Mouse (Mus musculus) MN1 (cell line): Measurements from ENCODE around the gene Htatip2.
A peak's percentile ranks its signal among the peaks of the same experiment; 100 is the strongest.

Source experiments
- DNase-seq: peaks from one replicate; pipeline ENCODE4 v3.0.0-alpha.2; 2016; ENCODE audit warnings: low spot score

Gene Htatip2

DNA sequence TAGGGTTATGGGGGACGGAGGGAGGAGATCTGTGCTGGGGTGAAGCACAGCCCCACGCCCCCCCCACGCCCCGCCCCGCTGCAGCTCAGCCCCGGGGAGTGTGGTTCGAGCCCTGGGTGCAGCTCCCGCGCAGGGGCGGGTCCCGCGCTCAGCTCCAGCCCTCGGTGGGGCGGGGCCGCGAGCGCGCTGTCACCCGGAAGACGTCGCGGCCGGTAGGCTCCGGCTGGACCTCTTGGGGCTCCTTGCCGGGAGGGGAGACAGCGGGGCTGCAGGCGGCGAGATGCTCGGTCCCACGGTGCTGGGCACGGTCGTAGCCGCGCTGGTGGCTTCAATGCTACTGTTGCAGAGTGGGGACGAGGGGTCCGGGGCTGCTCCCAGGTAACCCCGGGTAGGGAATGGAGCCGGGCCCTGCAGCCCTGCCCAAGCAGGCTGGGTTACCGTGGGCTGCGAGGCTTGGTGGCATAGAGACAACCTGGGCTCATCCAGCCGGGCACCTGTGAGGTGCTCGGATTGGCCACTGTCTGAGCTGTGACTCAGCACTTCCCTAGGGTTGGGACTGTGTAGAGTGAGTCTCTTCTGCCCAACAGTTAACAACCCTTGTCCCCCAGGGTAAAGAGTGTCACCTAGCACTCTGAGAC is at the start of gene Htatip2:
Htatip2 (plus strand) TSS at position 182 of the 638 bp plus-strand sequence.
- no peak for DNase-seq

DNA sequence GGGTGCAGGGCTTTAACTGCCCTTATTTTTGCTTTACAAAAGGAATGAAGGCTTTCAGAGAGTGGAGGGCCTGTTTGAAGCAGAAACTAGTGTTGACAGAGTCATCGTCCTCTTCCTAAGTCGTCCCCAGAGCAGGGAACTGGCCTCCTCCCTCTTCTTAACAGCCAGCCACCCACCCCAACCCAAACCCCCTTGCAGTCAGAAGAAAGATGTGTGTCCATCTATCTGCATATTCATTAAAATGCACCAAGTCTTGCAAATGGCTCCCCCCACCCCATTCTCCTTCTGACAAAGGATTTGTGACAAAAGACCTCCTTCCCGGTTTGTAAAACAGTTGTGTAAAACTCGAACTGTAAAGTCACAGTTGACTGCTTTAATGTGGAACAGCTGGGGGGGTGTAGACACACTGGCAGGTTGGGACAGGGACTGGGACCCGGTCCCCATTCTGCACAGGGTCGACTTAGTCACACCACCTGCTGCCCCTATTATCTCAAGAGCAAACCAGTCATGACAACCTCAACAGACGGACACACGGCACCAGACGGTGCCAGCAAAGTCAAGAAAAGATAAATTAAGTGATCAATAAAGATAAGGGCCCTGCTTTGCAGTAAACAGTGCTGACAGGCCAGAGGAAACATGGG is 49.4 kb upstream of the Htatip2 start:
- no peak for DNase-seq

DNA sequence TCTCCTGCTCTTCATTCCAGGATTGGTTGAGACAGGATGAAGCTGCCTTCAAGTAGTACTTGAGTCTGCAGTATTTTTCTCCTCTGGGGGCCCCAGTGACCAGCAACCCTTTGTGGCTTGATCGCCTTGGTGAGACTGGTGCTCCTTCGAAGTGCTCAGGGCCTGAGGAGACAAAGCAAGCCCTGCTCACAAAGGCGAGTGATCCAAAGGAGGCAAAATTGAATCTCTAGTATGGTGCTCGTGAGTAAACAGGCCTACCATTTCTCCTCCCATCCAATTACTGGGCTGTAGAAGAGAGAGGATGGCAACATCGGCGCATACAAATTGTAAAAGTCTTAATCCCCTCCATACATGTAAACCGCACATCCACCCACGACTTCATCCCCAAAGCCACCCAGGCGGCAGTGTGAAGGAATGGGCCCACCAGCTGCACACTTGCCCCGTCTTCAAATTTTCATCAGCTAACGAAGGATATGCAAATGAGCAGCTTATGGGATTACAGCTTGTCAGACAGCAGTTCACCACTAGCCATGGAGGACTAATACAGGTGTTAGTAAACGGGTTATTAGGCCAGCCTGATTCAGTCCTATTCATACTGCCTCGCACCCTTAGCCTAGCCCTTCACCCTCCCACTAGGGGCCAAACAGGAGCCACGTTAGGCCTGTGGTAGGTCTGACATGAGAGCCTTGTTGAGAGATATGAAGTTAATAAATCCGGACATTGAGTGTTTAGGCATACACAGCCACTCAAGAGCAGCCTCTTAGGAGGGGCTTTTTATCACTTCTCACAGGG is 40.8 kb upstream of the Htatip2 start:
- DNase-seq = no peak

DNA sequence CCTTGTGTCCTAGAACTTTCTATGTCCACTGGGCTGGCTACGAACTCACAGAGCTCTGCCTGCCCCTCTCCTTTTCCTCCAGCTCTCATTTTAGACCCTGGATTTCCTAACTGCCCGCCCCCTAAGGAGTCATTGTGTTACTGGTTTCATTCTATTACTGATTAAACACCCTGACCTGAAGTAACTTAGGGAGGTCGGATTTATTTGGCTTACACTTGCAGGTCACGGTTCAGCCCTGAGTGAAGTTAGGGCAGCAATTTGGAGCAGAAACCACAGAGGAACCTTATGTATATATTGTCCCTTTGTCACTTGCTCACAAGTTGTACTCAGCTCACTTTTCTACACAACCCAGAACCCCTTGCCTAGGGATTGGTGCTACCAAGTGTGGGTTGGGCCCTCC is 24.6 kb upstream of the Htatip2 start:
- DNase-seq = no peak

DNA sequence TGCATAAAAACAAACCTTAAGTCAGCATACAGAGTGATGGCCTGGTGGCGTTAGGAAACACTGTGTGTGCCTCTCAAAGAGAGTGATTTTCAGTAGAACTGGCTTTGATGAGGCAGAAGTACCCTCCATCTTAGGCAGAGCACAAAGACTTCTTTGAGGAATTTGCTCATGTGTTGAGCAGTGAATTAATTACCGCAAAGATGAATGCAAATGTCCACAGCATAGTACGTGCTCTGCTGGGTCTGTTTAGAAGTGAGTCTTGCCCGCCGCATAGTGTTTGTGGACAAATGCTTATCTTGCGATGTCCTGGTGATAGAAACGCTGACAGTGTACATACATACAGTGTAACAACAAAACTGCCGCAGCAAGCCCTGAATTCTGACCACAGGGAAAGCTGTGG is 19.5 kb upstream of the Htatip2 start:
- DNase-seq = no peak

DNA sequence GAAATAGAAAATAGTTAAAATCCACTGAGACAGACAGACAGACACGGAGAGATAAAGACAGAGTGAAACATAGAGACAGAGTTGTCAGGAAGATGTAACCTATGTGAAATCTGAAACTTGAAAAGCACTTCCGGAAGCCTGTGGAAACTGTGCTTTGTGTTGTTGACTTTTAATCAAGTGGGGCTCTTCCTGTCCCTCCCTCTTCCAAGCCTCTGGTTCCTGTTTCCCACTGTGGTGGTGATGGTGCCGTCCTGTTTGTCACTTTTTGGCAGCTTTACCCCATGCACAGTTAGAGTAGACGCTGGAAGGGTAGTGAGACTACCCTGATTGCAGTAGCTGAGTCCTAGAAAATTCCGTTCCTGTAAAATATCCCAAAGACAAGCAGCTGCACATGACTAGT is 17.4 kb upstream of the Htatip2 start:
- no peak for DNase-seq

DNA sequence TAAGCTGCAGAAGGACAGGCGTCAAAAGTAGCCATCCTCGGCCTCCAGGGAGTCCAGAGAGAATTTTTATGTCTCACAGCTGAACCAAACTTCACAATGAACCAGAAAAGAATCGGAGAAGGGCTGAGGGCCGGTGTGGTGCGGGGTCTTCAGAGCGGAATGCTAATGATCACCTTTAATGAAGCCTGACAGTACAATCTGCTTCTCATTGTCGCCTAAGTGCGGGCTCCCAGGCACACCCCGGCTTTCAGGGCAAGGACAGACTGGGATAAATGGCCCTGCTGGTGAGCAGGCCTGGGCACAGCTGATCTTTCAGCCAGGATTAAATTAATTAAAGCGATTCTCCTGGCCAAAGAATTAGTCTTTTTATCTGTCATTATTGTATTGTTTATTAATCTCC is 17.0 kb upstream of the Htatip2 start:
- DNase-seq = no peak

DNA sequence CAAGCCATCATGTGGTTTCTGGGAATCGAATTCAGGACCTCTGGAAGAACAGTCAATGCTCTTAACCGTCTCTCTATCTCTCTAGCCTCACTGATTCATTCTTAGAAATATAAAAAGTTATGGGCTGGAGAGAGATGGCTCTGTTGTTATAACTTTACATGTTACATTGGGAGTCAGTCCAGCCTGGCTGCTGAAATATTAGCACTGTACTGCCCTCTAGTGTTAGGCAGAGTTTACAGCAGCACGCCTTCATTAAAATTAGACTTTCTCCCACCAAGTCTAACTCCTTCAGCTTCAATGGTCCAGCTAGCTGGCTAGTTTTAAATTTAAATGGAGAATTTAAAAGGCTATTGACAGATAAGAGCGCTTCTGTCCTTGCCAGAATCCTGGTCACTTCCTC is 7.8 kb upstream of the Htatip2 start:
- DNase-seq = peak; percentile 48

DNA sequence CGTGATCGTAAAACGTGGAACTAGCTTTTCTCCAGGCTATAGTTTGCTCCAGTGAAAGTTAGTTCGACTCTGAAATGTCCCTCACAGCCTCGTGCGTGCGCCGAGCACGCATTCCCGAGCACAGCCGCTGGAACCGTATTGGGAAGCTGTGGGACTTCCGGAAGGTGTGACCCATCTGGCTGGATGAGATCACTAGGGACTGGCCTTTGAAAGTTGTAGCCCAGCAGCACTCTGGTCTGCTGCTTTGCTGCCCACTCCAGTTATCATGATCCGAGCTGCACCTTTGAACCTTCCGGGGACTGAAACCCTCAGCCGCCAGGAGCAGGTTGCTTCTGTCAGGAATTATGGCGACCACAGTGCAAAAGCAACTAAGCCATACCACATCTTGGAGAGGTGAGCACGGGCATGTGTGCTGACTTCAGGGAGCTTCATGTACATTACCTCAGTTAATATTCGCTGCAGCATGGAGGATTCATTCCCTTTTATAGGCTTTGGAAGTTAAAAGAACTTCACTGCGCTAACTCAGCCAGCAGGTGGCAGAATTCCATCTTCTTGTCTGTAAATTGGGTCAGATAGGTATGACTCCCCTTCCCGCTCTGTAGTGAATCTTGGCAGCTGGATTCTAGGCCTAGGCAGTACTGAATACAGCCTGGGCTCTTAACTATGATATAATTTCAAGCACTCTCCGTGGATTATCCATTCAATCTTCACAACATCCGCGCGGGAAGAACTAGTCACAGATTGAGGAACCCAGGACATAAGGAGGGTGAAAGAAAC is 6.0 kb upstream of the Htatip2 start:
- peak; percentile 52 for DNase-seq

DNA sequence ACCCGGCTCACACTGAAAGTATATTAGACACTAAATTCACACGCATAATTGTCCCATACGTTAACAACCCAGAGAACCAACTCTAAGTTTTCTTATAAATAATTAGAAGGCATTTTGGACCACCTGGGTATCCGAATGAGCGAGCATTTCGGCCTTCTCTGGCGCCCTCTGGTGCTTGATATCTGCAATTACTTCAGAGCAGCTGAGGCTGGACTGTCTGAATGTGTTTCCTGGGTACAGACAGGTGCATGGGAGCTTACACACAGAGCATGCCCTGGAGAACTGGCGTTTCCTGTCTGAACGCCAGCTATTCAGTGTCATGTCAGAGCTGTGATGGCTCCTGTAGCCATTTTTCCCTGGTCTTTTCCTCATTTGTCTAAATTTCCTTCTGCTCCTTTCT is 4.1 kb upstream of the Htatip2 start:
- DNase-seq = peak; percentile 48

DNA sequence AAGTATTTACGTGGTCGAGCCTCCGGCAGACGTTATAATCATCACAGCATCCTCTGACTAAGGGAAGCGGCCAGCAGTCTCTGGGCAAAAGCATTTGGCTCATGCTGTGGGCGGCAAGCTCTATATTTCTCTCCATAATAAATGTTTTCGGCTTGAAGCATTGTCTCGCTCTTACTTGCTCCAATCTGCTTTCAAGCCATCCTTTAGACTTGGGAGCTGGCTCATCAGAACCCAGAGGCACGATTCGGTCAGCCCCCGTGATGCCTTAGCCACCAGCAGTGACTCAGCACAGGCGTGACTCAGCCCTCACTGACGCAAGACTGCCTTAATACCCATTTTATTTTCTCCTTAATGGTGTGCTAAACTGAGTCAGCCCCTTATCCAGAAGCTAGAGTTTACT is 3.7 kb downstream of the Htatip2 start:
- peak; percentile 74 for DNase-seq

DNA sequence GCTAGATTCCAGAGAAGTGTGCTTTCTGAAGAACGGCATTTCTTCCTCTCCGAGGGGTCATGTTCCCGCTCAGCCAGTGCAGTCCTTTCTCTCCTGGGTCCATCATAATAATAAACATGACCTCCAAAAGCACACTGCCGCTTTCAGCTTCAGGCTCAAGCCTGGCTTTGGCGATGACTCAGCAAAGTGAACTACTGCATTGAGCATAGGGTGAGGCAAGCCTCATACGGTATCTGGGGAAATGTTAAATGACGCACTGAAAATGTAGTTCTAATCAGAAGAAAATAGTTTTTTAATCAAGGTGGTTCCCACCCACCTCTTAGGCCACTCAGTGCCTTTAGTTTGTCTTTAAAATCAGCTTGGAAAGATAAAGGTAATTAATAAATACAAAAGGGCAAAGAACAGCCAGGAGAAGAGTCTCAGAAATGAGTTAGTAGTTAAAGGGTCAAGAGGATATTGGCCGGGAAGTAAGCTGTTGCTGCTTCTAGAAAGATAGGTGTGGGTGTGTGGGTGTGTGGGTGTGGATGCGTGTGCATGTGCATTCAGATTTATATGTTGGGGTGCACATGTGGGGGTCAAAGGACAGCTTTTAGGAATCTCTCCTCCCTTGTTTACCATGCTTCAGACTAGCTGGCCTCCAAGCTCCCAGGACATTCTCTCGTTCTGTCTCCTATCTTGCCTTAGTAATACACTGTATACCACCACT is 5.2 kb downstream of the Htatip2 start:
- peak; percentile 27 for DNase-seq

DNA sequence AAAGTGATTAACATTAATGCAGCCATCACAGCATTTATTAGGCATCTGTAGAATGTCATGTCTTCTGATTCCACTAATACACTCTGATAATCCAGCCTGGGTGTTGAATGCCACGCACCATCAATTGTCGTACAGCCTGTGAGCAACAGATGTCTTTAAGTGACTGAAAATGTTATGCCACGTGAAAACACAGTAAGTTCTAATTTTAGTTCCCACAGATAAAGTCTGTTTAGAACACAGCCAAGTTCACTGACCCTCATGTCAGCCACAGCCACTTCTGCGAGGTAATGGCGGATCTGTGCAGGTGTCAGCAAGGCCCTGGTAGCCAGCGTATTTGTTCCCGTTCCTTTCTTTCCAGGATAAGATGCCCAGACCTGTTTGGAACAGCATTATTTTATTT is 7.3 kb downstream of the Htatip2 start:
- no peak for DNase-seq

DNA sequence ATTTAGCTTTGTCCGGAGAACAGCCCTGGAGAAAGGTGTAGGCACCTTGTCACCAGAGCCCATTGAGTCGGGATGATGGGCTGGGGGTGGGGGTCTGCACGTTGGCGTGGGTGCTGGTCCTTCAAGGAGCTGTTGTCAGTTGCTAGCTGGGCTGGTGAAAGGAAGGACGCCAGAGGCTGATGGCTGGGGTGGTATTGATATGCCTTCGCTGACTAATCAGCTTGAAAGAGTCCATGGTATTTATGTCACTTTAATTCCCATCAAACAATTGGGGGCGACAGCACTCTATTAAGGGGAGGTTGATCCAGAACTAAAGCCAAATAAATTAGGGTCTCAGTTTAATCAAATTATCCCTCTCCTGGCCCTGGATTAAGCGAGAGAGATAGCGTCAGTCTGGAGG is 9.6 kb downstream of the Htatip2 start:
- DNase-seq = no peak

DNA sequence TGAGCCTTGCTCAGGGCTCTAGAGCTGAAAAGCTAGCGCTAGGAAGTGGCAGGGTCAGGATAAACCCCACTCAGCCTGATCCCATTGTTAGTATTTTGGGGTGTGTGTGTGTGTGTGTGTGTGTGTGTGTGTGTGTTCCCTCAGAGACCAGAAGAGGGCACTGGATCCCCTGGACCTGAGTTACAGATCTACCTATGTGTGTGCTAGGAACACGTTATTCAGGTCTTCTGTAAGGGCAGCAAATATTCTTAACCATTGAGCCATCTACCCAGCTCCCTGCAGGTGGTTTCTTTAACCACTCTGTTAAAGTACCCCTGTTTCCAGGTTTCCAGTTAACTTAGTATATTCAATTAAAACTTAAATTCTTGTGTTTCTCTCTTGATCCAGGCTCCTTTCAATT is 15.5 kb downstream of the Htatip2 start:
- no peak for DNase-seq

DNA sequence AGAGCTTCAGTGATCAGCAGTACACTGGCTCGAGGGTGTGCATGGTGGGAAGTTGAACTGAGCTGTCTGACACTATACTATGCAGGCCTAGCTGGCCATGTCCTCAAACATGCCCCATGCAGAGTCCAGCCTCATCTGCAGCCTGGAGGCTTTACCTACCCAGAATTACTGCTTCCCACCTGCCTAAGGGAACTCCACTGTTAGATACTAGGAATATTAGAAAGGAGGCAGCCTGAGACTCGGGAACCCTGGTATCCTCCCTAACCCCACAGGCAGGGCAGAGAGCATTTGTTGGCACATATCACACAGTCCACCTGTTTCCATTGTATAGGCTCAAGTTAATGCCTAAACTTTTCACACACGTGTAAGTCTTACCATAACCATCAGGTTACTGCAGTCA is 18.7 kb downstream of the Htatip2 start:
- DNase-seq = no peak

DNA sequence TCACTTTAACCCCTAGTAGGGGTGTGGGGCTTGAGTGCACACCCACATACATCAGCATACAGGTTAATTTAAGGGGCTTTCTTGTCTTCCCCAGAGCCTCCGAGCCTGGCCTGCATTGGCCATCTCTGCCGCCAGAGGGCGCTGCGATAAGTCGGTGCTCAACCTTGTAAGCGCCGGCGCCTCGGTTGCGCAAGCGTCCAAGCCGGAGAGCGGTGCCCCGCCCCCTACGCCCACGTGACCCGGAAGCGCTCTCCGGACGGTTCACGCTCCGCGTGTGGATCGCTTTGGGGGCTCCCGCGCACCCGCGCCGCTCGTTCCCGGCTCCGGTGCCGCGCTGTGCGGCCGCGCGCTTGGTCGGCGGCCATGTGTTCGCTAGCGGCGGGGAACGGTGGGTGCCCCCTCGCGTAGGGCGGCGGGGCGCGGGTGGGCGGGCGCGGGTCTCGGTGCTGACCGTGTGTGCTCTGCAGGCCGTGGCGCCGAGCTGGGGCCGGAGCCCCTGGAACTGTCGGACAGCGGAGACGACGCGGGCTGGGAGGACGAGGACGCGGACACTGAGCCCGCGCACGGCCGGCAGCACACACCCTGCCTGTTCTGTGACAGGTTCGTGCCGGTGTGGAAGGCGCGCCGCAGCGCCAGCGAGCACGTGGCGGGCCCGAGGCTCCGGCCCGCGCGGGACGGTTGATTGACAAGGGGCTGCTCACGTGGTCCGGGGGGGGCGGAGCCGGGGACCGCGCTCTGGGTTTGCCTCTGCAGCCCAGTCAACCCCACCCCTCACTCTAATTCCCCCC is 19.4 kb downstream of the Htatip2 start, which contains the start of gene Prmt3:
Prmt3 (plus strand) TSS at position 233 of the 788 bp plus-strand sequence.
- DNase-seq = peak; percentile 95

DNA sequence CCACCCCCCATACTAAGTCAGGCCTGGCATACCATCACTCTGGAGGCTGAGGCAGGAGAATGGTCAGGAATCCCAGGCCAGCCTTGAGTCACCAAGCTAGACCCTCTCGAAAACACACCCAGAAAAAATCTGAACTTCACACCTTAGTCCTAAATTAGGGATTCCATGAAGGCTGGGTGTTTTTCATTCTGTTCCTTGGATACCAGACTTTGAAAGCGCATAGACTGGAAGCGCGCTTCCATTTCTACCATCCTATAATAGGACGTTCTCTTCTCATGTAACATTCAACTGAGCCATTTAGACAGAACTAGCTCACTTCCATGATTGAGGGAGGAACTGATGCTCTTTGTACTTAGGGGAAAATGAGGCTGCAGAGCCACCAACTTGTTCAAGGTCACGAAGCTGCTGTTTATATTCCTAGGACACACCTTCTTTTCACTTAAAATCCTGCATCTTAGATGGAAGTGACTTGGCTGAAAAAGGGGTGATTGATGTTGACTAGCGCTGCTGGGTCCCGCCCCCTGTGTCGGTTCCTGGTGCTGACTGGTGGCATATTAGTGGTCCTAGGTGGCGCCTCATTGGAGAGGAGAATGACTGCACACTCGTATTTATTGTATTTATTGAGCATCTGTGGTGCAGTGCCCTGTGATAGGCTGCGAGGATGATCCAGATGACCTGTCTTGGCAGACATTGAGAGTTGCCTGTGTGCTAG is 20.1 kb downstream of the Htatip2 start:
- DNase-seq = no peak

DNA sequence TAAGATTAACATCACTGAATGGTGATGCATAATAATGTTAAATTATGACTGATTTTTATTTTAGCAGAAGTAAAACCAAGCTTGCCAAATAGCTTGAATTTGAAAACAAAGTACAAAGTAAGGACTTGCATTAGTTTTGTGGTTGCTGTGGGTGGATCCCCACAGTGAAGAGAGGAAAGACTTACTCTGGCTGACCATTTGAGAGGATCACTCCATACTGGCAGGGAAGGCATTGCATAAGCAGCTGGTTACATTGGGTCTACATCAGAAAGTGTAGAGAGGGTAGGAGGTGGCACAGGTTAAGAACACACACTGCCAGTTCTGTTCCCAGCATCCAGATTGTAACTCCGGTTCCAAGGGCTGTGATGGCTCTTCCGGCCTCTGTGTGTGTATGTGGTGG is 24.1 kb downstream of the Htatip2 start:
- no peak for DNase-seq

DNA sequence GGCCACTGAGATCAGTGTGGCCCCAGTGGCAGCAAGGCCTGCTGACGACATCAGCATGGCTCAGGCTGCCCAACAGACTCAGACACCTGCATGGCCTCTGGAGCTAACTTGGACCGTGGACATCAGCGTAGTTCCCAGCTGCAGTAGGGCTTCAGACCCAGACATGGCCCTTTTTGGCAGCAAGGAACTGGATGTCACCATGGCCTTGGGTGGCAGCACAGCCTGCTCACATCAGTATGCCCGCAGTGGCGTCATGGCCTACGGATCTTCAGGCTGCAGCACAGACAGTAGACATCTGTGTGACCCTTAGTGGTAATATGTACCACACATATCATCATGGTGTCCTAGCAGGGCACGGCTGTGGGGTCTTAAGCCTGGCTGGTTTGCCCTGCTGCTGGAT is 26.2 kb downstream of the Htatip2 start:
- no peak for DNase-seq
